Mouse (Mus musculus) bone marrow, adult 2 months (tissue): ENCODE measurements at regions not wholly inside any gene's neighbourhood (a gene's known extent, or its start where the extent isn't known, plus 50 kb on each side); places are given as distances from the start of the nearest gene placed in this dataset.

Experiments used
- CTCF ChIP-seq: fragments of 200-500 bp; IDR thresholded peaks from 2 replicates; pipeline ENCODE4 v1.5.1; 2011; ENCODE audit warnings: low read length, control low read depth; ENCODE audit not compliant: control insufficient read depth, insufficient read depth
- POLR2A ChIP-seq: fragments of 200-500 bp; IDR thresholded peaks from 2 replicates; pipeline ENCODE4 v1.6.1; 2011; ENCODE audit warnings: low read depth, mild to moderate bottlenecking, control low read depth, low read length, borderline replicate concordance; ENCODE audit not compliant: control insufficient read depth

- no peak for TF ChIP-seq CTCF
- no peak for TF ChIP-seq POLR2A
These were observed 911.5 kb downstream of the Basp1 start for GRCm38 (mm10) chr15:24501907-24502559.
